Mouse (Mus musculus) CH12F3 (cell line): ENCODE results near the gene Cpox.

Experiments used
- in situ Hi-C: fragments of 300-500 bp; cut with MboI; formaldehyde crosslinking; loops from 2 replicates; pipeline ENCODE4 v1.14.3; 2020; ENCODE audit warnings: low sequenced_read_pairs

The Cpox gene

DNA sequence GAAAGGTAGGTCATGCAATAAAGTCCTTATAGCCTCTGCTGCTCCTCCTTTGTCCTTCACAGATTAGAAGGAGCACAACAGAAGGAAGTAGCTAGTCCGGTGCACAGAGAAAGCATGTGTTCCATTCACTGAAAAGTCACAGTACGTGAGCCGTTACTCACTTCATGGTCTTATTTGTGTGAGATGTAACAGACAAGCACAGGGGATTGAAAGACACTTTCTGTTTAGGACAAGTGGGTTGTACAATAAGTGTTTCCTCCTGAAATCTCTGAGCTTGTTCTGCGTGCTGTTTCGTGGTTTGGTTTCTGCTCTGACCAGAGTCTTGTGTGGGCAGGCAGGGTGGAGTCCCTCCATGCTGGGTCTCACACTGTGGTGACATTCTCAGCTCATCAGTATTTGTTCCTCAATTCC, 20.2 kb downstream of the Cpox start:
- in situ Hi-C loops = no loop called here

GRCm38 (mm10) chr16:58694091-58694490, 24.0 kb downstream of the Cpox start:
- in situ Hi-C loops = no loop called here

GRCm38 (mm10) chr16:58696796-58697195, 26.7 kb downstream of the Cpox start:
- in situ Hi-C loops = no loop called here

DNA sequence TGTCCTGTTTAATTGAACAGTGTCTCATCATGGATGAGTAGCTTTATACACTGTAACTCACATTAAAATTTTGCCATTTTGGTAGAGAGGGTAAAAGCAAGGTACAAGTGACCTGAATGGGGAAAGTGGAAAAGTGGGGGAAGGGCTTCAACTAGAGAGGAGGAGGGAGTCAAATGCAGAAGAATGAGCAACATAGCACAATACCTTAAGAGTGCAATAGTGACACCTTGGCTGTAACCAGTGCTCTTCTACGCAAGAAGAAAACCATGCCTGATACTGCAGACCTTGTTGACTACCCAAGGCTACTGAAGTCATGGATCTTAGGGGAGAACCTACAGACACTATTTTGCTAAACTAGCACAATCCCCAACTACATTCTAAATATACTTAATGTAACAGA, 27.2 kb downstream of the Cpox start:
- in situ Hi-C loops = no loop called here

DNA sequence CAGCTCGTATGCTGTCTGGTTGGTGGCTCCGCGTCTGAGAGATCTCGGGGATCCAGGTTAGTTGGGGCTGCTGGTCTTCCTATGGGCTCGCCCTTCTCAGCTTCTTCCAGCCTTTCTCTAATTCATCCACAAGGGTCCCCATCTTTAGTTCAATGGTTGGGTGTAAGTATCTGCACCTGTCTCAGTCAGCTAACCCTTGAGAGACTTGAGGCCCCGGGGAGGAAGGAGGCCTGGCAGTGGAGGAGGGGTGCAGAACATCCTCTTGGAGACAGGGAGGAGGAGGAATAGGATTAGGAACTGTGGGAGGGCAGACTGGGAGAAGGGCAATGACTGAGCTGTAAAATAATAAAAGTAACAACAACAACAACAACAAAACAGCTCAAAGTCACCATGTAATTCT, 30.1 kb downstream of the Cpox start:
- in situ Hi-C loops = no loop called here

GRCm38 (mm10) chr16:58700816-58701424, 30.8 kb downstream of the Cpox start:
- in situ Hi-C loops = no loop called here

DNA sequence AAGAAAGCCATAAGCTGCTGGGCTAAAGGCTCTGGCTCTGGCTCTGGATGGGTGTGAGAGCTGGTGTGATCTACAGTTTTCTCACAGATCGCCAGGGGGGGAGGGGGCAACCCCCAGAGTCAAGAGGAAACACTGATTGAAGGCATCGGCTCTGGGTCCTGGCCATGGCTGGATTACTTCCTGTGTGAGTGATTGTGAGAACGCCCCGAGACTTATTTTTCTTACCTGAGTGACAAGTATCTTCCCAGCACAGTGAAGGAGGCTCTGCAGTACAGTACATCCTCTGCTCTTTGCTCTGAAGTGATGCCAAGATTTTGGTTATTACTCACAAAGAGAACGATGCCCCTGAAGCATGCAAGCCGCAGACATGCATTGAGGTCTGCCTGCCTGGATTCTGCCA, 31.7 kb downstream of the Cpox start:
- in situ Hi-C loops = no loop called here

- in situ Hi-C loops = no loop called here
Measured at GRCm38 (mm10) chr16:58702329-58702932, 32.3 kb downstream of the Cpox start.

- in situ Hi-C loops = no loop called here
Measured at GRCm38 (mm10) chr16:58703382-58704124, 33.5 kb downstream of the Cpox start.

DNA sequence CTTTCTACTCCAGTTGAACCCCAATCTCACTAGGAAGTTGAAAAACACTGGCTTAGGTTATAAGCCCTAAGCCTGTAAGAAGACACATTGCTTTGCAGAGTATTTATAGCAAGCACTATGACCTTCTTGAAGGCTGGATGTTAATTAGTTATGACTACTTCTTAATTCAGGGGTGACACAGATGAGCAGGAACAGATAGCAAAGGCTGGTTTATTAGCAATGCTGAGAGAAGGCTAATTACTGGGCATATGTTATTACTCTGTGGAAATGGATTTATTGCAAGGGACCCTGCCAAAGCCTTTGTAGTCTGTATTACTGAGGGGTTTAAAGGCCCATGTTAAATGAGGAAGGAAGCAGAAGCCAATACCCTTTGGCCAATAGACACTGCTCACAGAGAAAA, 34.9 kb downstream of the Cpox start:
- in situ Hi-C loops = no loop called here

DNA sequence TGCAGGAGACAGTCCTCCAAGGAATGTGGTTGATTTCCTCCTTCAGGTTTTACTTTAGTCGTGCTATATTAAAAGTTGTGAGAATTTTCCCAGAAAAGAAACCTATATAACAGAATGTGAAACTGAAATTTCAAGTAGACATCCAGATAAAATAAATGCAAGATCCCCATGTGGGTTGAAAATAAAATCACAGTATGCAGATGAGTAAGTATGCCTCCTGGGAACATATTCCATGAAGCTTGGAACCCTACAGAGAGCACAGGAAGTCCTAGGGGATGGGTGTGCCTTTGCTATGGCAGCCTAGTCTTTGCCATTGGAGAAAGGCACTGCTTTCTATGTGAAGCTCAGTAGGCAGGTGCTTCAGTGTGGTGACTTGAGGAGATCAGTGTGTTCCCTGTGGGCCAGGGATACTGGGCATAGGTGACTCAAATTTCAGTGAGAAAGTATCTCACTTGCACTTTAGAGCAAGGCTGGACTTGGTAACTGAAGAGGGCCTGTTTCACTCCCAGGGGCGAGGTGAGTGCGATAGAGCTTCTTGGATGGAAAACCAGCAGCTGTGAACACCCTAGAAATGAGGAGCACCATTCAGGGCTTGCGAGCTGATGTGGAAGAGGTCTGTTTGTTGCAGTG, 37.3 kb downstream of the Cpox start:
- in situ Hi-C loops = no loop called here

GRCm38 (mm10) chr16:58708601-58709475, 38.7 kb downstream of the Cpox start:
- in situ Hi-C loops = no loop called here

DNA sequence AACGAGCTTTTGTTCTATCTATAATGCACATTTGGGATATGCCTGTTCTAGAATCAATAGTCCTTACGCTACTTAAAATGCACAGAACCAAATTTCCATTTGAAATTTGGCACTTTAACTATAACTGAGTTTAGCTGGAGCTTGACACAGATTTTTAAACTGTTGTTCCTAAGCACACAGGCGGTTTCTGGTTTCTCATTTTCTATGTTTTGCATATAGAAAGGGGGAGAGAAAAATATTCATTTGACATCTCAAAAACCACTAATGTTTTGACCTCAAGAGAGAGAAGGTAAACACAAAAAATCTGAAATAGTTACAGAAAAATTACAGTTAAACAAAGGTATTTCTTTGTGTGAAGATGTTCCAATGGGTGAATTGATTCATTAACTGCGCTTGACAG, 39.4 kb downstream of the Cpox start:
- in situ Hi-C loops = no loop called here

DNA sequence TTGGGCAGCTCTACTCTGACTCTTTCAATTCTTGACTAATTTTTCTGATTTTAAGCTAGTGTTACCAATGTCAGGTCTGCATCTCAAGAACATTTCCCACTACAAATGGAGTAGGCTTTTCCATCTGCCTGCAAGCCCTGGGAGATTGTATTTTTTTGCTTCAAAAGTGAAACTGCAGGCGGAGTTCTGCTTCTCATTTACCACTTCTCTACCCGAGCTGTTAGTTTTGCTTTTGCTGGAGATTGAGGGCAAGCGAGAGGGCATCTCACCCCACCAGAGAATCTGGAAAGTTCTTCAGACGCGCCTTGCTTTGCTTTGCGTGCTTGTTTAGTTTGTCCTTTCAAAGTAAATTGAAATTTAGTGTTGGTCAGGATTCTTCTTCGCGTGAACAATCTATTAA, 42.1 kb downstream of the Cpox start:
- in situ Hi-C loops = no loop called here

DNA sequence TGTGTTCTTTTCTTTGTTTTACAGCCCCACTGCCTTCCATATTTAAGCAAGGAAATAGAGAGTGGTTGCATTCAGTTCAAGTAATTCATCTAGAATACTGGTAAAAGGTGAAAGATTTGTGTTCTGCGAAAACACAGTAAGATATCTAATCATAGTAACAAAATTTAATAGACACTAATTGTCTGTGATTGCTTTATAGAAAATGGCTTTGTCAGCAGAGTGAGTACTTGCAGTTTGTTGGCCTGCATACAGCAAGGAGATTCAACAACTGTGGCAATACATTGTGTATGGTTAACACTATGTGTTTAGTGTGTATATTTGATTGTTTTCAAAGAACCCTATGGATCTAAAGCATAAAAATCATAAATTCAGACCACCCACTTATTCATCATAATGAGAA, 43.0 kb downstream of the Cpox start:
- in situ Hi-C loops = no loop called here

GRCm38 (mm10) chr16:58715018-58715417, 44.9 kb downstream of the Cpox start:
- in situ Hi-C loops = no loop called here

- in situ Hi-C loops = no loop called here
Measured at GRCm38 (mm10) chr16:58718666-58719120, 48.6 kb downstream of the Cpox start, which contains the start of gene Gpr15. Gpr15 (minus strand) TSS chr16:58719070.

DNA sequence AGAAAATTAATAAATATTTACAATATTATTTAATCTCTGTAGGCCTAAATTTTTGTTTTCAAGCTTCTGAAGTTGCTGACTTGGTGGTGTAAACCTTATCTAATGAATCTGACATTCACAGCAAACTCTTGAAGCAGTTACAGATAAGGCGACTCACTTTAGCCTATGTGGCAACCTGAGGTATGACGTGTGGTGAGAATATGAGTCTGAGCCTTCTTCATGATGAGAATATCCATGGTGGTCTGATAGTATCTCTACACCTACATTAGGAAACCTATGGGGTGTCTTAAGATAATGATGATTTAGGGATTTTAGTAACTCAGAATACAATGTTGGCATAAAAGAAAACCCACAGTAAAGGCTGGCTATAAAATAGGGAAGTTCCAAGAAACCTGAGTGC, 52.2 kb downstream of the Cpox start:
- in situ Hi-C loops = no loop called here

- in situ Hi-C loops = no loop called here
Measured at GRCm38 (mm10) chr16:58726680-58727476, 56.8 kb downstream of the Cpox start.
